Mouse (Mus musculus) bone marrow macrophage, adult 2 months (primary cell): ENCODE measurements around the gene Phgdh.

Experiments
- CTCF ChIP-seq: IDR thresholded peaks from 2 replicates; pipeline ENCODE4 v1.5.1; 2012; ENCODE audit warnings: low read depth, mild to moderate bottlenecking, low read length, moderate library complexity
- POLR2A ChIP-seq: IDR thresholded peaks from 2 replicates; pipeline ENCODE4 v1.6.1; 2012; ENCODE audit warnings: mild to moderate bottlenecking, low read depth, low read length, borderline replicate concordance

DNA sequence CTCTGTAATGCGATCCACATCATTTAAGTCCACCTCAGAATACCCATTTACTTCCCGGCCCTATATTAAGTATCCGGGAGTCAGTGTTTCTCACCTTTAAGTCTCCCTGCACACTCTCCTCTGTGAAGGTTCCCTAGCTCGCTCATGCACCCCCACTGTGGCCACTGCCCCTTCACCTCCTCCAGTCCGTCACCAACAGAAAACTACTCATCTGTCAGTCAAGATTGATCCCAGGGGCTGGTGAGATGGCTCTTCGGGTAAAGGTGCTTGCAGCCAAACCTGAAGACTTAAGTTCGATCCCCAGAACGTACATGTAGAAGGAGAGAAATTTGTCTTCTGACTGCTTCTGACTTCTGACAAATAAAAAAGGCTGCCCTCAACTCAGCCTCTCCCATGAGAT is 57.4 kb downstream of the Phgdh start:
- TF ChIP-seq CTCF (no peak), POLR2A (no peak)
